Mouse (Mus musculus) lung, embryonic 15.5 days (tissue): ENCODE results near the gene Spry1. TPM values are rescaled to one million over a fixed set of nuclear protein-coding genes. Genes with fewer than 3 reads are reported as not detected.

Source experiments
- ATAC-seq: fragments of 200-750 bp; cut with Nextera tagmentation; 2 replicates; pipeline ENCODE4 v1.8.0; 2017; ENCODE audit warnings: moderate number of reproducible peaks, borderline replicate concordance; ENCODE audit not compliant: low FRiP score, low TSS enrichment; ENCODE audit errors: extremely low read depth
- H3K27ac ChIP-seq: fragments of 300-500 bp; sonication (generic); 2 replicates; pipeline ENCODE4 v1.5.1; 2015; ENCODE audit warnings: moderate library complexity, mild to moderate bottlenecking, inconsistent platforms
- H3K27me3 ChIP-seq: fragments of 300-500 bp; sonication (generic); 2 replicates; pipeline ENCODE4 v1.6.1; 2015; ENCODE audit warnings: inconsistent platforms
- H3K36me3 ChIP-seq: fragments of 300-500 bp; sonication (generic); 2 replicates; pipeline ENCODE4 v1.6.1; 2015; ENCODE audit warnings: inconsistent platforms
- H3K4me1 ChIP-seq: fragments of 300-500 bp; sonication (generic); 2 replicates; pipeline ENCODE4 v1.6.1; 2015; ENCODE audit warnings: inconsistent platforms
- H3K4me2 ChIP-seq: fragments of 300-500 bp; sonication (generic); 2 replicates; pipeline ENCODE4 v1.6.1; 2015; ENCODE audit warnings: inconsistent platforms, mild to moderate bottlenecking, moderate library complexity
- H3K4me3 ChIP-seq: fragments of 300-500 bp; sonication (generic); 2 replicates; pipeline ENCODE4 v1.5.1; 2015; ENCODE audit warnings: mild to moderate bottlenecking, inconsistent platforms
- H3K9ac ChIP-seq: fragments of 300-500 bp; sonication (generic); 2 replicates; pipeline ENCODE4 v1.6.1; 2015; ENCODE audit warnings: inconsistent platforms
- H3K9me3 ChIP-seq: fragments of 300-500 bp; sonication (generic); 2 replicates; pipeline ENCODE4 v1.6.1; 2016; ENCODE audit warnings: inconsistent platforms
- WGBS: fragments of 180-500 bp; shearing (Covaris S2); methylation state at CpG from one replicate; pipeline ENCODE4 v1.1.7; 2015; 5-methylcytosine and 5-hydroxymethylcytosine counted together
- polyA plus RNA-seq: library from polyadenylated mRNA; unstranded; fragments of >200 nt; fragmentation: Nextera tagmentation; extraction: Ambion mirVana; gene quantifications from 2 replicates; pipeline ENCODE4 v1.2.1, GENCODE M21; 2015

Gene Spry1
- polyA plus RNA-seq, 1 experiment from 2014 or later: 15.8 TPM

GRCm38 (mm10) chr3:37613722-37614121 lies 26.0 kb upstream of the Spry1 start:
- Histone ChIP-seq H3K27me3 (no peaks in the 10 kb centered on the region), H3K4me1 (no peaks in the 10 kb centered on the region), H3K9me3 (no peaks in the 10 kb centered on the region), H3K9ac (no peak overlapping the region), H3K4me2 (no peak overlapping the region), H3K27ac (no peak overlapping the region), H3K36me3 (no peaks in the 10 kb centered on the region), H3K4me3 (no peak overlapping the region)
- 49% methylated on average over 10 of the region's 10 CpGs for WGBS
- peak; percentile 46; the same call in 1 of the 2 replicates for ATAC-seq

GRCm38 (mm10) chr3:37614878-37615650 lies 24.7 kb upstream of the Spry1 start:
- Histone ChIP-seq H3K27ac (no peak overlapping the region), H3K27me3 (no peaks in the 10 kb centered on the region), H3K4me3 (no peak overlapping the region), H3K9me3 (no peaks in the 10 kb centered on the region), H3K9ac (no peak overlapping the region), H3K4me2 (no peak overlapping the region), H3K36me3 (no peaks in the 10 kb centered on the region), H3K4me1 (no peaks in the 10 kb centered on the region)
- ATAC-seq: no peak
- WGBS: 73% methylated on average over 10 of the region's 10 CpGs

- no peak overlapping the region for H3K4me2 ChIP-seq
- 71% methylated on average over 21 of the region's 21 CpGs for WGBS
- no peaks in the 10 kb centered on the region for H3K36me3 ChIP-seq
- no peak overlapping the region for H3K27ac ChIP-seq
- no peaks in the 10 kb centered on the region for H3K27me3 ChIP-seq
- H3K4me3 ChIP-seq: no peak overlapping the region
- H3K9ac ChIP-seq: no peak overlapping the region
- ATAC-seq: no peak
- H3K9me3 ChIP-seq: no peaks in the 10 kb centered on the region
- no peaks in the 10 kb centered on the region for H3K4me1 ChIP-seq
Observed at GRCm38 (mm10) chr3:37616586-37617547, 22.9 kb upstream of the Spry1 start.

GRCm38 (mm10) chr3:37632246-37632645 lies 7.5 kb upstream of the Spry1 start:
- no peak overlapping the region for H3K9ac ChIP-seq
- no peaks in the 10 kb centered on the region for H3K36me3 ChIP-seq
- H3K27me3 ChIP-seq: no peaks in the 10 kb centered on the region
- H3K27ac ChIP-seq: no peak overlapping the region
- no peaks in the 10 kb centered on the region for H3K9me3 ChIP-seq
- no peak overlapping the region for H3K4me2 ChIP-seq
- H3K4me1 ChIP-seq: no peaks in the 10 kb centered on the region
- WGBS: 94% methylated on average over 6 of the region's 6 CpGs
- no peak for ATAC-seq
- no peak overlapping the region for H3K4me3 ChIP-seq

- Histone ChIP-seq H3K4me1 (no peaks in the 10 kb centered on the region), H3K27me3 (no peaks in the 10 kb centered on the region), H3K9me3 (no peaks in the 10 kb centered on the region), H3K9ac (no peak overlapping the region), H3K27ac (no peak overlapping the region), H3K4me2 (no peak overlapping the region), H3K36me3 (no peaks in the 10 kb centered on the region), H3K4me3 (no peak overlapping the region)
- no peak for ATAC-seq
- WGBS: 84% methylated on average over 3 of the region's 3 CpGs
Observed at GRCm38 (mm10) chr3:37632751-37633150, 7.0 kb upstream of the Spry1 start.

GRCm38 (mm10) chr3:37634648-37635047 lies 5.1 kb upstream of the Spry1 start:
- H3K9me3 ChIP-seq: no peaks in the 10 kb centered on the region
- no peak for ATAC-seq
- 42% methylated on average over 4 of the region's 4 CpGs for WGBS

GRCm38 (mm10) chr3:37636921-37637320 lies 2.8 kb upstream of the Spry1 start:
- Histone ChIP-seq H3K4me3 (no peak overlapping the region), H3K36me3 (no peaks in the 10 kb centered on the region), H3K4me2 (no peak overlapping the region), H3K27ac (no peak overlapping the region), H3K27me3 (no peaks in the 10 kb centered on the region), H3K4me1 (peaks cover 3% of the 10 kb centered on the region; the same call in 1 of the 2 replicates), H3K9me3 (no peaks in the 10 kb centered on the region), H3K9ac (no peak overlapping the region)
- ATAC-seq: no peak
- WGBS: 79% methylated on average over 4 of the region's 4 CpGs

More at GRCm38 (mm10) chr3:37634648-37635047, 5.1 kb upstream of the Spry1 start:
- no peaks in the 10 kb centered on the region for H3K4me1 ChIP-seq
- H3K9ac ChIP-seq: no peak overlapping the region
- H3K27ac ChIP-seq: no peak overlapping the region
- no peaks in the 10 kb centered on the region for H3K36me3 ChIP-seq
- H3K4me2 ChIP-seq: no peak overlapping the region
- no peaks in the 10 kb centered on the region for H3K27me3 ChIP-seq
- H3K4me3 ChIP-seq: no peak overlapping the region

- Histone ChIP-seq H3K27ac (peak overlapping the region; percentile 88), H3K4me1 (peaks cover 31% of the 10 kb centered on the region), H3K4me3 (peak overlapping the region; percentile 70), H3K9ac (peak overlapping the region; percentile 67), H3K4me2 (peak overlapping the region; percentile 68), H3K9me3 (no peaks in the 10 kb centered on the region), H3K27me3 (no peaks in the 10 kb centered on the region), H3K36me3 (peaks cover 20% of the 10 kb centered on the region)
- WGBS: under 1% methylated on average over 84 of the region's 86 CpGs
- ATAC-seq: peak; percentile 66
Observed at GRCm38 (mm10) chr3:37640162-37640721, 495 bp downstream of the Spry1 start.

- no peaks in the 10 kb centered on the region for H3K9me3 ChIP-seq
- H3K9ac ChIP-seq: peak overlapping the region; percentile 67
- peak overlapping the region; percentile 88 for H3K27ac ChIP-seq
- ATAC-seq: peak; percentile 69
- H3K4me2 ChIP-seq: peak overlapping the region; percentile 68
- under 1% methylated on average over 30 of the region's 47 CpGs for WGBS
- H3K4me3 ChIP-seq: peak overlapping the region; percentile 70
- peaks cover 26% of the 10 kb centered on the region for H3K36me3 ChIP-seq
- H3K27me3 ChIP-seq: no peaks in the 10 kb centered on the region
- peaks cover 31% of the 10 kb centered on the region for H3K4me1 ChIP-seq
Observed at GRCm38 (mm10) chr3:37640810-37641209, 1.1 kb downstream of the Spry1 start.

GRCm38 (mm10) chr3:37641796-37642680 lies 2.3 kb downstream of the Spry1 start:
- H3K4me1 ChIP-seq: peaks cover 33% of the 10 kb centered on the region
- H3K4me3 ChIP-seq: peak overlapping the region; percentile 70
- WGBS: 19% methylated on average over 20 of the region's 20 CpGs
- H3K4me2 ChIP-seq: peak overlapping the region; percentile 68
- ATAC-seq: no peak
- H3K36me3 ChIP-seq: peaks cover 34% of the 10 kb centered on the region
- no peaks in the 10 kb centered on the region for H3K27me3 ChIP-seq
- H3K9ac ChIP-seq: peak overlapping the region; percentile 67
- H3K27ac ChIP-seq: peak overlapping the region; percentile 10
- no peaks in the 10 kb centered on the region for H3K9me3 ChIP-seq
